Mouse (Mus musculus): ENCODE measurements around the gene Aox3. TPM values are rescaled to one million over a fixed set of nuclear protein-coding genes. Genes with fewer than 3 reads are reported as not detected.

The Aox3 gene
- polyA plus RNA-seq, 2 experiments, result 0.12 to 0.53 TPM

- peak; percentile 12 for DNase-seq (ENCODE audit: low spot score)
- Histone ChIP-seq H3K4me1 (ENCODE audit: control insufficient read depth, insufficient read depth, low read length) (peaks cover 19% of the 10 kb centered on the region), H3K9ac (ENCODE audit: low read depth, low read length, severe bottlenecking) (no peak overlapping the region), H3K27ac (replicated peaks; ENCODE audit: low read depth, low read length) (no peak overlapping the region), H3K9me3 (ENCODE audit: control insufficient read depth, low read length) (no peaks in the 10 kb centered on the region), H3K4me3 (replicated peaks; ENCODE audit: low read length) (no peak overlapping the region), H3K27me3 (ENCODE audit: control insufficient read depth, insufficient read depth, low read length) (no peaks in the 10 kb centered on the region), H3K4me2 (replicated peaks; ENCODE audit: low read depth, low read length, severe bottlenecking) (no peak overlapping the region), H3K36me3 (ENCODE audit: control insufficient read depth, insufficient read depth, low read length) (no peaks in the 10 kb centered on the region)
- TF ChIP-seq POLR2A (IDR thresholded peaks at IDR 0.05; ENCODE audit: borderline replicate concordance, extremely low read depth, insufficient read depth, insufficient read length), result no peak
- WGBS, result 65% methylated on average over 5 of the region's 5 CpGs
- ATAC-seq (ENCODE audit: low FRiP score, low read depth), result peak; percentile 44; the same call in 1 of the 2 replicates
These were observed 100.9 kb downstream of the Aox3 start for GRCm38 (mm10) chr1:58213838-58214237.

- Histone ChIP-seq H3K4me3 (replicated peaks; ENCODE audit: low read length) (no peak overlapping the region), H3K9ac (ENCODE audit: low read depth, low read length, severe bottlenecking) (no peak overlapping the region), H3K36me3 (ENCODE audit: control insufficient read depth, insufficient read depth, low read length) (no peaks in the 10 kb centered on the region), H3K4me2 (replicated peaks; ENCODE audit: low read depth, low read length, severe bottlenecking) (no peak overlapping the region), H3K4me1 (ENCODE audit: control insufficient read depth, insufficient read depth, low read length) (peaks cover 16% of the 10 kb centered on the region), H3K9me3 (ENCODE audit: control insufficient read depth, low read length) (no peaks in the 10 kb centered on the region), H3K27me3 (ENCODE audit: control insufficient read depth, insufficient read depth, low read length) (no peaks in the 10 kb centered on the region), H3K27ac (replicated peaks; ENCODE audit: low read depth, low read length) (no peak overlapping the region)
- 91% methylated on average over 4 of the region's 4 CpGs for WGBS
- DNase-seq (ENCODE audit: low spot score), result no peak
- ATAC-seq (ENCODE audit: low FRiP score, low read depth), result no peak
- no peak for TF ChIP-seq POLR2A (IDR thresholded peaks at IDR 0.05; ENCODE audit: borderline replicate concordance, extremely low read depth, insufficient read depth, insufficient read length)
These were observed 102.4 kb downstream of the Aox3 start for GRCm38 (mm10) chr1:58215353-58215752.

- ATAC-seq (ENCODE audit: low FRiP score, low read depth) (no peak), DNase-seq (ENCODE audit: low spot score) (no peak)
- H3K9me3 ChIP-seq (ENCODE audit: control insufficient read depth, low read length), result no peaks in the 10 kb centered on the region
- no peak overlapping the region for H3K27ac ChIP-seq (replicated peaks; ENCODE audit: low read depth, low read length)
- no peaks in the 10 kb centered on the region for H3K27me3 ChIP-seq (ENCODE audit: control insufficient read depth, insufficient read depth, low read length)
- 83% methylated on average over 7 of the region's 7 CpGs for WGBS
- H3K4me2 ChIP-seq (replicated peaks; ENCODE audit: low read depth, low read length, severe bottlenecking), result no peak overlapping the region
- TF ChIP-seq POLR2A (IDR thresholded peaks at IDR 0.05; ENCODE audit: borderline replicate concordance, extremely low read depth, insufficient read depth, insufficient read length), result no peak
- no peaks in the 10 kb centered on the region for H3K36me3 ChIP-seq (ENCODE audit: control insufficient read depth, insufficient read depth, low read length)
- H3K9ac ChIP-seq (ENCODE audit: low read depth, low read length, severe bottlenecking), result no peak overlapping the region
- no peak overlapping the region for H3K4me3 ChIP-seq (replicated peaks; ENCODE audit: low read length)
- H3K4me1 ChIP-seq (ENCODE audit: control insufficient read depth, insufficient read depth, low read length), result peaks cover 11% of the 10 kb centered on the region; the same call in 1 of the 2 replicates
These were observed 103.1 kb downstream of the Aox3 start for GRCm38 (mm10) chr1:58215956-58216532.

- no peak for ATAC-seq (ENCODE audit: low FRiP score, low read depth)
- peak; percentile 17 for DNase-seq (ENCODE audit: low spot score)
- Histone ChIP-seq H3K9me3 (ENCODE audit: control insufficient read depth, low read length) (no peaks in the 10 kb centered on the region), H3K27me3 (ENCODE audit: control insufficient read depth, insufficient read depth, low read length) (no peaks in the 10 kb centered on the region), H3K9ac (ENCODE audit: low read depth, low read length, severe bottlenecking) (no peak overlapping the region), H3K27ac (replicated peaks; ENCODE audit: low read depth, low read length) (no peak overlapping the region), H3K4me2 (replicated peaks; ENCODE audit: low read depth, low read length, severe bottlenecking) (no peak overlapping the region), H3K36me3 (ENCODE audit: control insufficient read depth, insufficient read depth, low read length) (no peaks in the 10 kb centered on the region), H3K4me3 (replicated peaks; ENCODE audit: low read length) (no peak overlapping the region), H3K4me1 (ENCODE audit: control insufficient read depth, insufficient read depth, low read length) (peaks cover 9% of the 10 kb centered on the region)
- no peak for TF ChIP-seq POLR2A (IDR thresholded peaks at IDR 0.05; ENCODE audit: borderline replicate concordance, extremely low read depth, insufficient read depth, insufficient read length)
- 58% methylated on average over 6 of the region's 6 CpGs for WGBS
These were observed 108.1 kb downstream of the Aox3 start for GRCm38 (mm10) chr1:58221070-58221469.

- peak; percentile 62 for DNase-seq (ENCODE audit: low spot score)
- Histone ChIP-seq H3K4me3 (replicated peaks; ENCODE audit: low read length) (no peak overlapping the region), H3K27me3 (ENCODE audit: control insufficient read depth, insufficient read depth, low read length) (no peaks in the 10 kb centered on the region), H3K9me3 (ENCODE audit: control insufficient read depth, low read length) (no peaks in the 10 kb centered on the region), H3K9ac (ENCODE audit: low read depth, low read length, severe bottlenecking) (no peak overlapping the region), H3K27ac (replicated peaks; ENCODE audit: low read depth, low read length) (no peak overlapping the region), H3K36me3 (ENCODE audit: control insufficient read depth, insufficient read depth, low read length) (no peaks in the 10 kb centered on the region), H3K4me2 (replicated peaks; ENCODE audit: low read depth, low read length, severe bottlenecking) (no peak overlapping the region), H3K4me1 (ENCODE audit: control insufficient read depth, insufficient read depth, low read length) (peaks cover 9% of the 10 kb centered on the region)
- WGBS, result 54% methylated on average over 5 of the region's 5 CpGs
- no peak for TF ChIP-seq POLR2A (IDR thresholded peaks at IDR 0.05; ENCODE audit: borderline replicate concordance, extremely low read depth, insufficient read depth, insufficient read length)
- no peak for ATAC-seq (ENCODE audit: low FRiP score, low read depth)
These were observed 108.9 kb downstream of the Aox3 start for GRCm38 (mm10) chr1:58221879-58222278.

All from limb, embryonic 14.5 days (tissue).